Mouse (Mus musculus) liver, postnatal 0 days (tissue): ENCODE measurements around the gene Paxip1.

ENCODE experiments used
- CTCF ChIP-seq: sonication (generic); IDR thresholded peaks from 2 replicates; pipeline ENCODE4 v1.5.1; 2016; ENCODE audit warnings: antibody characterized with exemption, low read depth
- EP300 ChIP-seq: IDR thresholded peaks from 2 replicates; pipeline ENCODE4 v1.6.1; 2016; ENCODE audit warnings: antibody characterized with exemption, low read depth, mild to moderate bottlenecking

GRCm38 (mm10) chr5:27705020-27705419 is 86.5 kb downstream of the Paxip1 start:
- peak; percentile 55 for TF ChIP-seq CTCF
- no peak for TF ChIP-seq EP300
